Mouse (Mus musculus): ENCODE results near the gene H2afy. TPM values are rescaled to one million over a fixed set of nuclear protein-coding genes. Genes with fewer than 3 reads are reported as not detected.

The H2afy gene
- polyA plus RNA-seq, 1 experiment from 2014 or later: 538 TPM

GRCm38 (mm10) chr13:56025027-56025410 lies 111.1 kb downstream of the H2afy start:
- WGBS: 33% methylated on average over 14 of the region's 14 CpGs
- Histone ChIP-seq H3K4me2 (replicated peaks) (0 out of 2 replicates have a peak overlapping the region, but pooled peaks have one; percentile 11), H3K4me1 (peaks cover 11% of the 10 kb centered on the region; the same call in 1 of the 2 replicates), H3K36me3 (no peaks in the 10 kb centered on the region), H3K27ac (no peak overlapping the region), H3K27me3 (no peaks in the 10 kb centered on the region), H3K9ac (no peak overlapping the region), H3K9me3 (no peaks in the 10 kb centered on the region), H3K4me3 (no peak overlapping the region)
- ATAC-seq (ENCODE audit: insufficient number of reproducible peaks, insufficient read depth, low FRiP score, low TSS enrichment): no peak

- Histone ChIP-seq H3K27ac (no peak overlapping the region), H3K9ac (no peak overlapping the region), H3K27me3 (no peaks in the 10 kb centered on the region), H3K36me3 (no peaks in the 10 kb centered on the region), H3K4me3 (no peak overlapping the region), H3K4me2 (replicated peaks) (0 out of 2 replicates have a peak overlapping the region, but pooled peaks have one; percentile 11), H3K9me3 (no peaks in the 10 kb centered on the region), H3K4me1 (peaks cover 11% of the 10 kb centered on the region; the same call in 1 of the 2 replicates)
- WGBS: 53% methylated on average over 14 of the region's 14 CpGs
- no peak for ATAC-seq (ENCODE audit: insufficient number of reproducible peaks, insufficient read depth, low FRiP score, low TSS enrichment)
Observed at GRCm38 (mm10) chr13:56024410-56025026, 111.6 kb downstream of the H2afy start.

Other genes with a start within 250 kb of the H2afy start
- 1.3 and 1.5 TPM in 2 replicates for gene Tifab, start 42.5 kb upstream of the H2afy start, polyA plus RNA-seq (2016; fragmentation: Nextera tagmentation; extraction: Ambion mirVana)
- gene Neurog1, start 115.8 kb upstream of the H2afy start, polyA plus RNA-seq (2016; fragmentation: Nextera tagmentation; extraction: Ambion mirVana): 5.1 and 6.0 TPM in 2 replicates
- gene Cxcl14, start 160.2 kb upstream of the H2afy start, polyA plus RNA-seq (2016; fragmentation: Nextera tagmentation; extraction: Ambion mirVana): 308 and 338 TPM in 2 replicates

Data from embryonic facial prominence, embryonic 12.5 days (tissue).